Mouse (Mus musculus) brain, embryonic 14.5 days (tissue): ENCODE measurements around the gene Ugcg.

Experiments used
- CTCF ChIP-seq: fragments of 200-500 bp; IDR thresholded peaks from 2 replicates; pipeline ENCODE4 v1.5.1; 2012; ENCODE audit warnings: inconsistent platforms, mild to moderate bottlenecking, moderate library complexity, borderline replicate concordance; ENCODE audit not compliant: insufficient read depth, insufficient read length; ENCODE audit errors: extremely low read depth
- POLR2A ChIP-seq: fragments of 200-500 bp; IDR thresholded peaks from 2 replicates; pipeline ENCODE4 v1.6.1; 2012; ENCODE audit warnings: mild to moderate bottlenecking, inconsistent platforms, borderline replicate concordance; ENCODE audit not compliant: poor library complexity, insufficient read depth, insufficient read length, severe bottlenecking; ENCODE audit errors: extremely low read depth

- TF ChIP-seq CTCF (no peak), POLR2A (no peak)
Observed at GRCm38 (mm10) chr4:59264611-59265095, 75.6 kb downstream of the Ugcg start.
